Mouse (Mus musculus): ENCODE measurements around the gene Asb2.

DNA sequence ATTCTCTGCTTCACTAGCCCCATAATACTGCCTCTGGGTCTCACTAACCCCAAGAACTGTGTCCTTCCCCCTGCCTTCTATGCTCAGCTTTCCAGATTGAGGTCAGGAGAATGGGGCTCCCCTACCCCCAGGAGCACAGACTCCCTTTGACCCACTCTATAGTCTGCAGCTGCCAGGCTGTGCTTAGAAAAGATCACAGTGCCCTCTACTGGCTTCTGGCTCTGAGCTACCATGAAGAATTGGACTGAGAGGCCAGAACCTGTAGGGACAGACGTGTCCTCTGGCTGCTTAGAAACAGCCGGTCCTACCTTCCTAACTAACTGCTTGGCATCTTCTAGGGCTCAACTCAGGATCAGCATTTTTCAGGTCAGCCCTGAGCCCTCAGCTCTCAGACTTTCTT is 49.6 kb downstream of the Asb2 start:
- no peak for TF ChIP-seq GATA1 (IDR thresholded peaks at IDR 0.05; ENCODE audit: borderline replicate concordance, low read length)
- TF ChIP-seq FLI1 (IDR thresholded peaks at IDR 0.05; ENCODE audit: low read length) = no peak
